Mouse (Mus musculus): ENCODE measurements around the gene Armc7. TPM values are rescaled to one million over a fixed set of nuclear protein-coding genes. Genes with fewer than 3 reads are reported as not detected.
A peak's percentile ranks its signal among the peaks of the same experiment; 100 is the strongest.

Armc7 gene
- polyA plus RNA-seq (2012; rRNA removed): 7.3 and 8.5 TPM in 2 replicates

- peaks cover 16% of the 10 kb centered on the region; the same call in 1 of the 2 replicates for H3K4me1 ChIP-seq (ENCODE audit: control insufficient read depth, insufficient read depth, low read length)
- under 1% methylated on average over 26 of the region's 26 CpGs for WGBS
- H3K27me3 ChIP-seq (ENCODE audit: control insufficient read depth, insufficient read depth, low read length): no peaks in the 10 kb centered on the region
- TF ChIP-seq POLR2A (IDR thresholded peaks at IDR 0.05; ENCODE audit: borderline replicate concordance, insufficient read depth, low read length) (peak; percentile 83), CTCF (IDR thresholded peaks at IDR 0.05; ENCODE audit: borderline replicate concordance, insufficient read depth, low read depth, low read length) (no peak)
- H3K27ac ChIP-seq (ENCODE audit: insufficient read depth, low read length): peak within 1 kb of the TSS; percentile 77
- peak within 1 kb of the TSS; percentile 74 for H3K4me3 ChIP-seq (replicated peaks; ENCODE audit: insufficient read depth, low read depth, low read length)
- DNase-seq: peak; percentile 93
These were observed at the start of gene Armc7 for GRCm38 (mm10) chr11:115475025-115475757. TSS of gene Armc7 (plus strand) at chr11:115475667.

DNA sequence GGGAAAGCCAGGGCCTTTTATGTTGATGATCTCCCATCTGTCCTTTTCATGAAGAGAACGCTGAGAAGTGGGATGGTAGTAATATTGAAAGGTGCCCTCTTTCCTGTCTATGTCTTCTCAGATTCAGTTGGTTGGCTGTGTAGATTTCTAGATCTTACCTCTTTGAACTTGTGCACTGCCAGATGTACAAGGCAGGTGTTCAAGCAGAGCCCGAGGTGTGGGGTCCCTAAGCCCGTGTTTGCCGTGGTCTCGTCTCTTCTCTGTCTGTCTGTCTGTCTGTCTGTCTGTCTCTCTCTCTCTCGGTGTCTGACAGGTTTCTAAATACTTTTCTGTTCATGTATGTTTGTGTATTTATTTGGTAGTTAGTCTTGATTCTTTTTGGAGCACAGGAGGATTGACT lies 49.8 kb upstream of the Armc7 start:
- no peak for TF ChIP-seq POLR2A (IDR thresholded peaks at IDR 0.05; ENCODE audit: borderline replicate concordance, insufficient read depth, low read length)
- no peak for TF ChIP-seq CTCF (IDR thresholded peaks at IDR 0.05; ENCODE audit: borderline replicate concordance, insufficient read depth, low read depth, low read length)
- no peak overlapping the region for H3K27ac ChIP-seq (ENCODE audit: insufficient read depth, low read length)
- H3K4me3 ChIP-seq (replicated peaks; ENCODE audit: insufficient read depth, low read depth, low read length): no peak overlapping the region
- DNase-seq: no peak
- peaks cover 23% of the 10 kb centered on the region for H3K4me1 ChIP-seq (ENCODE audit: control insufficient read depth, insufficient read depth, low read length)
- 80% methylated on average over 6 of the region's 6 CpGs for WGBS
- H3K27me3 ChIP-seq (ENCODE audit: control insufficient read depth, insufficient read depth, low read length): no peaks in the 10 kb centered on the region

DNA sequence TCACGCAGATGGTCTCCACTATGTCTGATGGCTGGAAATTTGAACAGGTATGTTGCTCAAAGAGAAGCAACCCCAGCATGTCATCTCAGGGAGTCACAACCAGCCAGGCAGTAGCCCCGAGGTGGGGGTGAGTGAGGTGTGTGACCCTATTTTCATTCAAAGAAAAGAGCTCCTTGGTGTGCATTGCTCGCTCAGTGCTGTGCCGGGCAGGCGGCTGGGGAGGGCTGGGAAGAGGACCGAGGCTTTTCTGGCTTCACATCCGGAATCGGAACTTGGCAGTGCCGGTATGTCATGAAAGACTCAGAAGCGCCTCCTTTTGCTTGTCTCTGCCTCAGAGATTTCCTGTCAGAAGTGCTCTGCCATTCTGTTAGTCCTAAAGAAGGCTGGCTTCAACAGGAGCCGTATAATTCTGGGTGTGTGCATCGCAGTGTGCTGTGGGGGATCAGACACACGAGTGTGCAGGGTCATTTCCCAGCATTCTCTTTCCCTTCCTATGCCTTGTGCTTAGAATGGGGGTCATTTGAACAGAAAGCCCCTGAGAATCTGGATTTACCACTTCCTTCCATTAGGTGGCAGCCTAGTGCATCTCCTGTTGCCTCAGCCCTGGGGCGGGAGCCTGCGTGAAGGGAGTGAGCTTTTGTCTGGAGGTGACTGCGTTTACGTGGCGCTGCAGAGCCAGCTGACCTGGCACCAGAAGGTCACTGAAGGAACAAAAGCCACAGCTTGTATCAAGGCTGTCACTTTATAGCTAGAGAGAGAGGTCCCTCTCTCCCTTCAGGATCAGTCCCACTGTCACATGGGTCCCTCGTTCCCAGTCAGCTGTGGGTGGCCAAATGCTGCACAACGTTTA lies 47.8 kb upstream of the Armc7 start:
- peak overlapping the region; percentile 8 for H3K4me3 ChIP-seq (replicated peaks; ENCODE audit: insufficient read depth, low read depth, low read length)
- no peaks in the 10 kb centered on the region for H3K27me3 ChIP-seq (ENCODE audit: control insufficient read depth, insufficient read depth, low read length)
- peak overlapping the region; percentile 39 for H3K27ac ChIP-seq (ENCODE audit: insufficient read depth, low read length)
- peaks cover 23% of the 10 kb centered on the region for H3K4me1 ChIP-seq (ENCODE audit: control insufficient read depth, insufficient read depth, low read length)
- peak; percentile 81 to 82 for DNase-seq
- WGBS: 19% methylated on average over 20 of the region's 20 CpGs
- peak; percentile 11; the same call in 1 of the 2 replicates for TF ChIP-seq POLR2A (IDR thresholded peaks at IDR 0.05; ENCODE audit: borderline replicate concordance, insufficient read depth, low read length)
- peak; percentile 75 for TF ChIP-seq CTCF (IDR thresholded peaks at IDR 0.05; ENCODE audit: borderline replicate concordance, insufficient read depth, low read depth, low read length)

DNA sequence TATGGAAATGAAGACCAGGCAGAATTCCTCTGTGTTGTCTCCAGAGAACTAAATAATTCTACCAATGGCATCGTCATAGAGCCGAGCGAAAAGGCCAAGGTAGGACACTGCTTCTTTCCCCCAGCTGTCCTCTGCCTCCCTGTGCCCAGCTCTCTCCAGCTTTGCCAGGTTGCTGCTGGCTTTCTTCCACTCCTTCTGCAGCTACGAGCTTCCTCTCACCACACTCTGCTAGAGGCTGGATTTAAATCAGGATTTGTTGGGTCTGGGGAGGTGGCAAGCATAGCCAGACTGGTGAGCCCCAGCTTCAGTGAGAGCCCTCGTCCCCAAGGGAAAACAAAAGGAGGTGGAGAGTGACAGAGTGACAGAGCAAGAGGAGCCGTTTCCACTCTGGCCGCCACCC lies 46.2 kb upstream of the Armc7 start:
- TF ChIP-seq POLR2A (IDR thresholded peaks at IDR 0.05; ENCODE audit: borderline replicate concordance, insufficient read depth, low read length): no peak
- no peak for TF ChIP-seq CTCF (IDR thresholded peaks at IDR 0.05; ENCODE audit: borderline replicate concordance, insufficient read depth, low read depth, low read length)
- Histone ChIP-seq H3K27me3 (ENCODE audit: control insufficient read depth, insufficient read depth, low read length) (no peaks in the 10 kb centered on the region), H3K4me1 (ENCODE audit: control insufficient read depth, insufficient read depth, low read length) (peaks cover 23% of the 10 kb centered on the region), H3K27ac (ENCODE audit: insufficient read depth, low read length) (0 out of 2 replicates have a peak overlapping the region, but pooled peaks have one; percentile 15), H3K4me3 (replicated peaks; ENCODE audit: insufficient read depth, low read depth, low read length) (no peak overlapping the region)
- DNase-seq: peak; percentile 48 to 58
- 32% methylated on average over 7 of the region's 7 CpGs for WGBS

- no peak for TF ChIP-seq CTCF (IDR thresholded peaks at IDR 0.05; ENCODE audit: borderline replicate concordance, insufficient read depth, low read depth, low read length)
- TF ChIP-seq POLR2A (IDR thresholded peaks at IDR 0.05; ENCODE audit: borderline replicate concordance, insufficient read depth, low read length): no peak
- Histone ChIP-seq H3K4me3 (replicated peaks; ENCODE audit: insufficient read depth, low read depth, low read length) (no peak overlapping the region), H3K4me1 (ENCODE audit: control insufficient read depth, insufficient read depth, low read length) (peaks cover 23% of the 10 kb centered on the region), H3K27me3 (ENCODE audit: control insufficient read depth, insufficient read depth, low read length) (no peaks in the 10 kb centered on the region), H3K27ac (ENCODE audit: insufficient read depth, low read length) (no peak overlapping the region)
- DNase-seq: no peak
- 91% methylated on average over 6 of the region's 6 CpGs for WGBS
These were observed 44.9 kb upstream of the Armc7 start for GRCm38 (mm10) chr11:115430561-115430960.

DNA sequence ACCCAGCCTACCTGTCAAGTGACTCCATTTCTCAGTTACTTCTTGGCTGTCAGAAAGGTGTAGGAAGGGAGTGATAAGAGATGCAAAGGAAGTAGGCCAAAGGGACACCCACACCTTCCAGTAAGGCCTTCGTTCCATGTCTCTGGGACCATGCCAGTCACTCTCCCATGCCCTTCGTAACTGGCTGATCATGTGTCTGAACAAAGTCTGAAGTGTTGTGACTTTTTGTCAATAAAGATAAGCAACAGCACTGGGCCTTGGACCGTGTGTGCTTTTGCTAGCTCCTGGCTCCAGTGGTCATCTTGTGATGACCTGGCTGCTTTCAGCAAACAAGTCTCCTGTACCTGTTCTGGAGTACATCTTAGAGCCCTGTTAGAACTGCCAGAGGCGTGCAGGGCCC lies 42.7 kb upstream of the Armc7 start:
- H3K27me3 ChIP-seq (ENCODE audit: control insufficient read depth, insufficient read depth, low read length): no peaks in the 10 kb centered on the region
- DNase-seq: no peak
- H3K4me3 ChIP-seq (replicated peaks; ENCODE audit: insufficient read depth, low read depth, low read length): no peak overlapping the region
- no peak overlapping the region for H3K27ac ChIP-seq (ENCODE audit: insufficient read depth, low read length)
- TF ChIP-seq POLR2A (IDR thresholded peaks at IDR 0.05; ENCODE audit: borderline replicate concordance, insufficient read depth, low read length) (no peak), CTCF (IDR thresholded peaks at IDR 0.05; ENCODE audit: borderline replicate concordance, insufficient read depth, low read depth, low read length) (no peak)
- H3K4me1 ChIP-seq (ENCODE audit: control insufficient read depth, insufficient read depth, low read length): peaks cover 25% of the 10 kb centered on the region
- 68% methylated on average over 4 of the region's 4 CpGs for WGBS

GRCm38 (mm10) chr11:115433342-115433741 lies 42.1 kb upstream of the Armc7 start:
- TF ChIP-seq POLR2A (IDR thresholded peaks at IDR 0.05; ENCODE audit: borderline replicate concordance, insufficient read depth, low read length) (no peak), CTCF (IDR thresholded peaks at IDR 0.05; ENCODE audit: borderline replicate concordance, insufficient read depth, low read depth, low read length) (no peak)
- DNase-seq: no peak
- Histone ChIP-seq H3K4me1 (ENCODE audit: control insufficient read depth, insufficient read depth, low read length) (peaks cover 20% of the 10 kb centered on the region), H3K4me3 (replicated peaks; ENCODE audit: insufficient read depth, low read depth, low read length) (no peak overlapping the region), H3K27me3 (ENCODE audit: control insufficient read depth, insufficient read depth, low read length) (no peaks in the 10 kb centered on the region), H3K27ac (ENCODE audit: insufficient read depth, low read length) (no peak overlapping the region)
- WGBS: 84% methylated on average over 6 of the region's 6 CpGs

Data from cerebellum, adult 2 months (tissue).